Mouse (Mus musculus) kidney, embryonic 15.5 days (tissue): ENCODE data around the gene Galnt2. TPM values are rescaled to one million over a fixed set of nuclear protein-coding genes. Genes with fewer than 3 reads are reported as not detected.

Experiments
- ATAC-seq: fragments of 200-750 bp; cut with Nextera tagmentation; replicated peaks from 2 replicates; pipeline ENCODE4 v1.8.0; 2017; ENCODE audit warnings: moderate TSS enrichment; ENCODE audit not compliant: low FRiP score
- H3K27ac ChIP-seq: fragments of 300-500 bp; sonication (generic); 2 replicates; pipeline ENCODE4 v1.5.1; 2015; ENCODE audit warnings: mild to moderate bottlenecking, inconsistent platforms
- H3K27me3 ChIP-seq: fragments of 300-500 bp; sonication (generic); 2 replicates; pipeline ENCODE4 v1.6.1; 2015; ENCODE audit warnings: inconsistent platforms
- H3K36me3 ChIP-seq: fragments of 300-500 bp; sonication (generic); 2 replicates; pipeline ENCODE4 v1.6.1; 2015; ENCODE audit warnings: inconsistent platforms
- H3K4me1 ChIP-seq: fragments of 300-500 bp; sonication (generic); 2 replicates; pipeline ENCODE4 v1.6.1; 2015; ENCODE audit warnings: inconsistent platforms
- H3K4me2 ChIP-seq: fragments of 300-500 bp; sonication (generic); 2 replicates; pipeline ENCODE4 v1.6.1; 2015; ENCODE audit warnings: moderate library complexity, mild to moderate bottlenecking, inconsistent platforms
- H3K4me3 ChIP-seq: fragments of 300-500 bp; sonication (generic); replicated peaks from 2 replicates; pipeline ENCODE4 v1.5.1; 2015; ENCODE audit warnings: mild to moderate bottlenecking, inconsistent platforms
- H3K9ac ChIP-seq: fragments of 300-500 bp; sonication (generic); 2 replicates; pipeline ENCODE4 v1.6.1; 2015; ENCODE audit warnings: mild to moderate bottlenecking, inconsistent platforms
- H3K9me3 ChIP-seq: fragments of 300-500 bp; sonication (generic); replicated peaks from 2 replicates; pipeline ENCODE4 v1.6.1; 2016; ENCODE audit warnings: inconsistent platforms
- WGBS: fragments of 180-500 bp; shearing (Covaris S2); methylation state at CpG from one replicate; pipeline ENCODE4 v1.1.7; 2015; ENCODE audit warnings: mixed read lengths; 5-methylcytosine and 5-hydroxymethylcytosine counted together
- polyA plus RNA-seq: library from polyadenylated mRNA; unstranded; fragments of >200 nt; fragmentation: Nextera tagmentation; extraction: Ambion mirVana; gene quantifications from 2 replicates; pipeline ENCODE4 v1.2.1, GENCODE M21; 2015

The Galnt2 gene
- polyA plus RNA-seq, 1 experiment from 2014 or later, result 47.6 TPM

- WGBS, result 67% methylated on average over 10 of the region's 10 CpGs
- Histone ChIP-seq H3K27me3 (no peaks in the 10 kb centered on the region), H3K4me1 (peaks cover 59% of the 10 kb centered on the region), H3K9me3 (no peaks in the 10 kb centered on the region), H3K9ac (no peak overlapping the region), H3K4me2 (no peak overlapping the region), H3K27ac (no peak overlapping the region), H3K4me3 (no peak overlapping the region), H3K36me3 (peaks cover 6% of the 10 kb centered on the region)
- ATAC-seq, result no peak
These were observed 43.4 kb downstream of the Galnt2 start for GRCm38 (mm10) chr8:124274441-124275120.

GRCm38 (mm10) chr8:124275377-124276071, 44.3 kb downstream of the Galnt2 start:
- no peak overlapping the region for H3K9ac ChIP-seq
- H3K4me3 ChIP-seq, result no peak overlapping the region
- no peaks in the 10 kb centered on the region for H3K9me3 ChIP-seq
- no peaks in the 10 kb centered on the region for H3K27me3 ChIP-seq
- H3K4me2 ChIP-seq, result no peak overlapping the region
- H3K4me1 ChIP-seq, result peaks cover 54% of the 10 kb centered on the region
- peaks cover 6% of the 10 kb centered on the region for H3K36me3 ChIP-seq
- WGBS, result 95% methylated on average over 10 of the region's 10 CpGs
- ATAC-seq, result no peak
- no peak overlapping the region for H3K27ac ChIP-seq

GRCm38 (mm10) chr8:124277951-124278910, 47.0 kb downstream of the Galnt2 start:
- H3K4me3 ChIP-seq, result no peak overlapping the region
- peaks cover 49% of the 10 kb centered on the region for H3K4me1 ChIP-seq
- H3K27ac ChIP-seq, result peak overlapping the region; percentile 34; the same call in 1 of the 2 replicates
- no peaks in the 10 kb centered on the region for H3K9me3 ChIP-seq
- no peak overlapping the region for H3K4me2 ChIP-seq
- no peak for ATAC-seq
- H3K27me3 ChIP-seq, result no peaks in the 10 kb centered on the region
- peaks cover 6% of the 10 kb centered on the region for H3K36me3 ChIP-seq
- no peak overlapping the region for H3K9ac ChIP-seq
- WGBS, result 71% methylated on average over 24 of the region's 24 CpGs

GRCm38 (mm10) chr8:124278956-124279689, 47.9 kb downstream of the Galnt2 start:
- Histone ChIP-seq H3K27me3 (no peaks in the 10 kb centered on the region), H3K9me3 (no peaks in the 10 kb centered on the region), H3K27ac (peak overlapping the region; percentile 34; the same call in 1 of the 2 replicates), H3K4me3 (no peak overlapping the region), H3K4me2 (no peak overlapping the region), H3K4me1 (peaks cover 49% of the 10 kb centered on the region), H3K9ac (no peak overlapping the region), H3K36me3 (peaks cover 6% of the 10 kb centered on the region)
- ATAC-seq, result no peak
- WGBS, result 81% methylated on average over 7 of the region's 7 CpGs

DNA sequence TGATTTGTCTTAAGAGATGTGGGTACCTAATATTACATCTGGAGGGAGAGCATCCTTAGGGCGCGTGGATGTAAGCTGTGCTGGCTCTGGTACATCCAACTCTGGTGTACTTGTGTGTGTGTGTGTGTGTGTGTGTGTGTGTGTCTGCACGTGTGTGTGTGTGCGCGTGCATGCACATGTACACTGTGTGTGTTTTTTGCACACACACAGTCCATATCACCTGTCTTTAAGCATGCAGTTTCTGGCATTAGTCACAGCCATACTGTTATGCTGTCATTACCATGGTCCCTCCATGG, 48.4 kb downstream of the Galnt2 start:
- H3K4me3 ChIP-seq, result no peak overlapping the region
- 97% methylated on average over 5 of the region's 5 CpGs for WGBS
- peaks cover 6% of the 10 kb centered on the region for H3K36me3 ChIP-seq
- no peaks in the 10 kb centered on the region for H3K27me3 ChIP-seq
- H3K27ac ChIP-seq, result no peak overlapping the region
- ATAC-seq, result no peak
- H3K9me3 ChIP-seq, result no peaks in the 10 kb centered on the region
- H3K4me1 ChIP-seq, result peaks cover 53% of the 10 kb centered on the region
- no peak overlapping the region for H3K9ac ChIP-seq
- H3K4me2 ChIP-seq, result no peak overlapping the region

DNA sequence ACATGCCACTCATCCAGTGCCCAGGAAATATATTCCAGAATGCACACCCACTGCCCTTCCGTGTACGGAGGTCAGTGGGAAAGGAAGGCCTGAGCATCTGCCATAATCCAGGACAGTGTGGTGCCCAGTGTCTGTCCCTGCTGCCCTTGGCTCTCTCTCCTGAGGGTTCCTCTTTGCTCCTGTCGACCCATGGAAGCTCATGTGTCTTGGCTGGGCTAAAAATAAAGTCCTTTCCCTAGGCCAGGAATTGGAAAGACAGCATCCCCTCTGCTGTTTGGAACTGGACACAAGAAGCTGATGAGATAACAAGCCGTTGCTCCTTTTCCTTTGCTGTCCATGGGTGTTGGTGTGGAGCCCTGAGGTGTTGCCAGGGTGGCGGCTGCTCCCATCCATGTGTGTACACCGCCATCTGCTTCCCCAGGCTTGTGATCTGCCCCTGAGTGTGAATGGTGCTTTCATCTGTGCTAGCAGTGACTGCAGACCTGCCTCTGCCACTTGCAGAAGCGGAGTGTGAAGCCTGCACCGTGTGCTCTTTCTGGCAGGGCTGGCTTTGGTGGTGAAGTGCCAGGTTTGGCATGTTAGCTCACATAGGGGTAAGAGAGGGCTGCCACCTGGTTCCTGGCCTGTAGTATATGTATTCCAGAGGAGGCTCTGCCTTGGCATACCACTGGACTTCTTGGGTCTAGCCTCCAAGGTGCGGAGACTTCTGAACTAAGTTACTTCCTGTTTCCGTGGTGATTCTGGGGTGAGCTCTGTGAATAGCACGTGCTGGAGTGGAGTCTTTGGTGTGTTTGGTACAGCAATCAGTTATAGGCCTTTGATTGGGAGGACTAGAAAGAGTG, 50.7 kb downstream of the Galnt2 start:
- Histone ChIP-seq H3K4me2 (no peak overlapping the region), H3K27ac (no peak overlapping the region), H3K27me3 (no peaks in the 10 kb centered on the region), H3K9me3 (no peaks in the 10 kb centered on the region), H3K4me3 (no peak overlapping the region), H3K9ac (no peak overlapping the region), H3K4me1 (peaks cover 75% of the 10 kb centered on the region), H3K36me3 (no peaks in the 10 kb centered on the region)
- ATAC-seq, result no peak
- WGBS, result 66% methylated on average over 11 of the region's 11 CpGs

DNA sequence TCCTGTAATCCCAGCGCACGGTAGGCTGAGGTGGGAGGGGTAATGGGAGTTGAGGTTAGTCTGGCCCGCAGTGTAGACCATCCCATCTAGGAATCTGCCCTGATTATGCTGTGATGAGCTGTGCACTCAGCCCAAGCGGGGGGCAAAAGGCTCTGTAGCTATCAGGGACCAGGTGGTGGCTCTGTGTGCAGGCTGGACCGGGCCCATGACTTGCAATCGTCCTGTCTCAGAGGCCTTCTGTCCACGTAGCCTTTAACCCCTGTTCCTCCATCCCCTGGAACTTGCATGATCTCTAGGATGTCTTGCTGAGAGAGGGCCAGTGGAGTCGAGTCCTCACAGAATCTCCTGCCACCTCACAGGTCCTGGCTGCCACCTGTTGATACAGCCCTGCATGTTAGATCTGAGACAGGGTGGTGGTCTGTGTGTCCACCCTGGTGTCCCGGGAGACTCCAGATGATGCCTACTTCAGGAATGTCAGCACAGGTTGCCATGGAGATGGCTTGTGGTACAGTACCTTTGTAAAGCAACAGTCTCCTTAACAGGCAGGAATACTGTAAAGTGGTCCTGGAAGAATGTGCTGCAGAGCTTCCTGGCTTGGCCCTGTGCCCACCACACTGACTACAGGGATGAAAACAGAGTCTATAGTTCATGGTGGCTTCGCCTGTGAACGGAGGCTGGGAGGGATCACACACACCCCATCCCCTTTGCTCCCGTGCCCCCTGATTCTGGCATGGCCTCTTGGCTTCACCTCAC, 51.9 kb downstream of the Galnt2 start:
- Histone ChIP-seq H3K27ac (0 out of 2 replicates have a peak overlapping the region, but pooled peaks have one; percentile 34), H3K36me3 (no peaks in the 10 kb centered on the region), H3K27me3 (no peaks in the 10 kb centered on the region), H3K9me3 (no peaks in the 10 kb centered on the region), H3K9ac (no peak overlapping the region), H3K4me2 (no peak overlapping the region), H3K4me1 (peaks cover 77% of the 10 kb centered on the region), H3K4me3 (no peak overlapping the region)
- ATAC-seq, result no peak
- 73% methylated on average over 12 of the region's 12 CpGs for WGBS

GRCm38 (mm10) chr8:124283644-124284332, 52.6 kb downstream of the Galnt2 start:
- WGBS, result 42% methylated on average over 11 of the region's 11 CpGs
- Histone ChIP-seq H3K27ac (peak overlapping the region; percentile 34; the same call in 1 of the 2 replicates), H3K9me3 (no peaks in the 10 kb centered on the region), H3K36me3 (no peaks in the 10 kb centered on the region), H3K27me3 (no peaks in the 10 kb centered on the region), H3K4me2 (no peak overlapping the region), H3K9ac (no peak overlapping the region), H3K4me3 (no peak overlapping the region), H3K4me1 (peaks cover 70% of the 10 kb centered on the region)
- no peak for ATAC-seq

GRCm38 (mm10) chr8:124284333-124284711, 53.1 kb downstream of the Galnt2 start:
- Histone ChIP-seq H3K4me3 (no peak overlapping the region), H3K27me3 (no peaks in the 10 kb centered on the region), H3K9ac (no peak overlapping the region), H3K27ac (peak overlapping the region; percentile 34; the same call in 1 of the 2 replicates), H3K36me3 (no peaks in the 10 kb centered on the region), H3K4me1 (peaks cover 66% of the 10 kb centered on the region), H3K4me2 (no peak overlapping the region), H3K9me3 (no peaks in the 10 kb centered on the region)
- no peak; the same call in 1 of the 2 replicates for ATAC-seq
- WGBS, result 19% methylated on average over 6 of the region's 6 CpGs

GRCm38 (mm10) chr8:124284984-124285576, 53.9 kb downstream of the Galnt2 start:
- no peak overlapping the region for H3K4me3 ChIP-seq
- H3K9me3 ChIP-seq, result no peaks in the 10 kb centered on the region
- H3K36me3 ChIP-seq, result no peaks in the 10 kb centered on the region
- no peak for ATAC-seq
- WGBS, result 41% methylated on average over 9 of the region's 9 CpGs
- peaks cover 63% of the 10 kb centered on the region for H3K4me1 ChIP-seq
- peak overlapping the region; percentile 34 for H3K27ac ChIP-seq
- H3K9ac ChIP-seq, result no peak overlapping the region
- no peak overlapping the region for H3K4me2 ChIP-seq
- no peaks in the 10 kb centered on the region for H3K27me3 ChIP-seq
